Mouse (Mus musculus) olfactory bulb, adult 2 months (tissue): ENCODE measurements around the gene Pcbp4.

Experiments
- CTCF ChIP-seq: fragments of 200-500 bp; IDR thresholded peaks from 2 replicates; pipeline ENCODE4 v1.5.1; 2012; ENCODE audit warnings: low read depth, mild to moderate bottlenecking, low read length, moderate library complexity; ENCODE audit not compliant: insufficient read depth
- POLR2A ChIP-seq: fragments of 200-500 bp; IDR thresholded peaks from 2 replicates; pipeline ENCODE4 v1.6.1; 2012; ENCODE audit warnings: mild to moderate bottlenecking, low read depth, low read length, moderate library complexity; ENCODE audit not compliant: insufficient read depth

- no peak for TF ChIP-seq CTCF
- no peak for TF ChIP-seq POLR2A
These were observed 3.5 kb downstream of the Pcbp4 start for GRCm38 (mm10) chr9:106456325-106457162.
